Mouse (Mus musculus): ENCODE measurements at regions not wholly inside any gene's neighbourhood (a gene's known extent, or its start where the extent isn't known, plus 50 kb on each side); places are given as distances from the start of the nearest gene placed in this dataset.

- Histone ChIP-seq H3K4me3 (no peak overlapping the region), H3K4me1 (0 out of 2 replicates have a peak, but pooled peaks cover 4% of the 10 kb centered on the region), H3K36me3 (ENCODE audit: poor library complexity, severe bottlenecking) (no peaks in the 10 kb centered on the region), H3K27ac (no peak overlapping the region), H3K9ac (no peak overlapping the region), H3K4me2 (no peak overlapping the region), H3K27me3 (no peaks in the 10 kb centered on the region), H3K9me3 (replicated peaks) (no peaks in the 10 kb centered on the region)
- ATAC-seq, result no peak
Observed at GRCm38 (mm10) chr10:97008873-97009272, 392.1 kb downstream of the Btg1 start.

- Histone ChIP-seq H3K9me3 (replicated peaks) (no peaks in the 10 kb centered on the region), H3K4me3 (no peak overlapping the region), H3K36me3 (ENCODE audit: poor library complexity, severe bottlenecking) (no peaks in the 10 kb centered on the region), H3K4me1 (0 out of 2 replicates have a peak, but pooled peaks cover 4% of the 10 kb centered on the region), H3K4me2 (no peak overlapping the region), H3K27me3 (no peaks in the 10 kb centered on the region), H3K9ac (no peak overlapping the region), H3K27ac (no peak overlapping the region)
- ATAC-seq, result peak; percentile 77; the same call in 1 of the 2 replicates
- 19% methylated on average over 1 of the region's 1 CpGs for WGBS
Observed at GRCm38 (mm10) chr10:97009859-97010258, 393.1 kb downstream of the Btg1 start.

DNA sequence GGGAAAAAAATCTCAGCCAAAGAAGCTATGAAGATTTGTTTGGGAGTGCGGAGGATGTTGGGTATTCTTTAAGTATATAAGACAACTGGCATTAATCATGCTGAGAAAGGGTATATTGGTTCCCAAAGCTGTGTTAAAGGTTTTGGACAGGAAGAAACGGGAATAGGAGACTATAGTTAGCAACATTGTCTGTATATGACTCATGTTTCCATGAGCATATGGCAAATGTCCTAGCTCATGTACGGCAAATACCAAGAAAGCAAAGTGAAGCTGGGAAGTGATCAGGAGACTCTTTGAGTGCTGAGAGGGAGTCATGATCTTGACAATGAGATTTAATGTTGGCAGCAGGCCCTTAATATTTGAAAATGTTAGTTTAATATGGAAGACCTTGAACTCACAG is 401.8 kb downstream of the Btg1 start:
- 80% methylated on average over 3 of the region's 3 CpGs for WGBS
- ATAC-seq, result no peak
- Histone ChIP-seq H3K4me2 (no peak overlapping the region), H3K4me3 (no peak overlapping the region), H3K9me3 (replicated peaks) (no peaks in the 10 kb centered on the region), H3K27ac (no peak overlapping the region), H3K36me3 (ENCODE audit: poor library complexity, severe bottlenecking) (no peaks in the 10 kb centered on the region), H3K4me1 (no peaks in the 10 kb centered on the region), H3K9ac (no peak overlapping the region), H3K27me3 (no peaks in the 10 kb centered on the region)

DNA sequence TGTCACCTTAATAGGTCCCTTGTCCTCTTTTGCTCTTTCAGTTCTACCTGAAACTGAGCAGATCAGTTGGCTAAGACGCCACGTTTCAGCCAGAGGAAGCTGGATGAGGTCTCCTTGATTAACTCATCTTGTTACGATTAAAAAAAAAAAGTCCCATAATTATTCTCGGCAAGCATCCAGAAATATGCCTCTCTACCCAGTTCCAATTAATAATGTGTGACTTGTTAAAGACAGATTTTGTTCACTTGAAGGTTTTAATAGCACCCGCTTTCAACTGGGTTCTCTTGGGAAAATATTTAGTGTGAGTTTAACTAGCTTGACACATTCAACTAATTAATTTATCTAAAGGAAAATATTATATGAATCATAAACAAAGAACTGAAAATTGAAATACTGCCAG is 412.0 kb downstream of the Btg1 start:
- no peak overlapping the region for H3K4me3 ChIP-seq
- ATAC-seq, result no peak
- WGBS, result 74% methylated on average over 5 of the region's 5 CpGs

GRCm38 (mm10) chr10:97030996-97031395 is 414.2 kb downstream of the Btg1 start:
- H3K4me3 ChIP-seq, result no peak overlapping the region
- H3K9me3 ChIP-seq (replicated peaks), result no peaks in the 10 kb centered on the region
- no peak overlapping the region for H3K27ac ChIP-seq
- H3K9ac ChIP-seq, result no peak overlapping the region
- H3K36me3 ChIP-seq (ENCODE audit: poor library complexity, severe bottlenecking), result no peaks in the 10 kb centered on the region
- ATAC-seq, result no peak
- H3K4me2 ChIP-seq, result no peak overlapping the region
- WGBS, result 91% methylated on average over 2 of the region's 2 CpGs
- no peaks in the 10 kb centered on the region for H3K4me1 ChIP-seq
- no peaks in the 10 kb centered on the region for H3K27me3 ChIP-seq

More for the DNA sequence above, 412.0 kb downstream of the Btg1 start:
- no peaks in the 10 kb centered on the region for H3K4me1 ChIP-seq
- H3K9me3 ChIP-seq (replicated peaks), result no peaks in the 10 kb centered on the region
- no peaks in the 10 kb centered on the region for H3K36me3 ChIP-seq (ENCODE audit: poor library complexity, severe bottlenecking)
- no peak overlapping the region for H3K4me2 ChIP-seq
- no peak overlapping the region for H3K27ac ChIP-seq
- no peak overlapping the region for H3K9ac ChIP-seq
- no peaks in the 10 kb centered on the region for H3K27me3 ChIP-seq

DNA sequence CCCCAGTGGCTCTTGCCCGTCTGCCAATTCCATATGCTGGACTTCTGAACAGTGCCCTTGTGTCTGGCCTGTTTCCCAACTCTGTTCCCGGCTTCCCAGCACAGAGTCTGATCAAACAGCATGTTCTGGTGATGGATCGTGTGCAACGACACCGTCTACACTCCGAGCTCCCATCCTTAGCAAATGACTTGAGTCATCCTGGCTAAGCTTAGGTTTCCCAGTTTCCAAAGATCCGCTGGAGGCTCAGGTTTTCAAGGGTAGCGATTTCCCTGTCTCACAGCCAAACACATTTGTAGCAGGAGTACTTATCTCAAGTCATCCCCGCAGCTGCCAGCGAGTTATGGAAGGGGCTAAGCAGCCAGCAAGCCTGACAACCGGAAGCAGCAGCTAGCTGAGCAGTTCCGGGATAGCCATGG is 418.6 kb downstream of the Btg1 start:
- Histone ChIP-seq H3K4me2 (no peak overlapping the region), H3K4me3 (no peak overlapping the region), H3K4me1 (no peaks in the 10 kb centered on the region), H3K27me3 (no peaks in the 10 kb centered on the region), H3K27ac (no peak overlapping the region), H3K36me3 (ENCODE audit: poor library complexity, severe bottlenecking) (no peaks in the 10 kb centered on the region), H3K9me3 (replicated peaks) (no peaks in the 10 kb centered on the region), H3K9ac (no peak overlapping the region)
- ATAC-seq, result no peak
- 83% methylated on average over 12 of the region's 12 CpGs for WGBS

- WGBS, result 34% methylated on average over 4 of the region's 4 CpGs
- ATAC-seq, result no peak
- Histone ChIP-seq H3K9me3 (replicated peaks) (no peaks in the 10 kb centered on the region), H3K27me3 (no peaks in the 10 kb centered on the region), H3K36me3 (ENCODE audit: poor library complexity, severe bottlenecking) (no peaks in the 10 kb centered on the region), H3K4me3 (no peak overlapping the region), H3K27ac (no peak overlapping the region), H3K4me2 (no peak overlapping the region), H3K4me1 (no peaks in the 10 kb centered on the region), H3K9ac (no peak overlapping the region)
Observed at GRCm38 (mm10) chr10:97038025-97038424, 421.2 kb downstream of the Btg1 start.

DNA sequence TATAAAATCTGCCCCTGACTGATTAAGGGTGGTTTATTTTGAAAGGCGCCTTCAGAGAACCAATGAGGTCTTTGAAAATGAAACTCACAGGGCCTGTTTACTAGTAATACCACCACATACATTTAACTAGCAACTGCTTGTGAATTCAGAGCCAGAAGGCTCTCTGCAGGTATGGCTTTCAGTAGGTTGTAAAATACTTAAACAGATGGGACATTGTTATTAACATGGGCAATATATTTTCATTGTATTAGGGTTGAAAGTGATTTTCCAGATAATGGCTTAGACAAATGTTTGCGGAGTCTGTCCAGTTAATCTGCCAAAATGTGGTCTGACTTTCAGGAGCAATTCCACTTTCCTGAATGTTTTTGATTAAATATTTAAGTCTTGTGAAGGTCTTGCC is 430.8 kb downstream of the Btg1 start:
- WGBS, result 95% methylated on average over 2 of the region's 2 CpGs
- Histone ChIP-seq H3K36me3 (ENCODE audit: poor library complexity, severe bottlenecking) (no peaks in the 10 kb centered on the region), H3K4me1 (no peaks in the 10 kb centered on the region), H3K4me3 (no peak overlapping the region), H3K27me3 (no peaks in the 10 kb centered on the region), H3K9ac (no peak overlapping the region), H3K9me3 (replicated peaks) (no peaks in the 10 kb centered on the region), H3K4me2 (no peak overlapping the region), H3K27ac (no peak overlapping the region)
- no peak for ATAC-seq

DNA sequence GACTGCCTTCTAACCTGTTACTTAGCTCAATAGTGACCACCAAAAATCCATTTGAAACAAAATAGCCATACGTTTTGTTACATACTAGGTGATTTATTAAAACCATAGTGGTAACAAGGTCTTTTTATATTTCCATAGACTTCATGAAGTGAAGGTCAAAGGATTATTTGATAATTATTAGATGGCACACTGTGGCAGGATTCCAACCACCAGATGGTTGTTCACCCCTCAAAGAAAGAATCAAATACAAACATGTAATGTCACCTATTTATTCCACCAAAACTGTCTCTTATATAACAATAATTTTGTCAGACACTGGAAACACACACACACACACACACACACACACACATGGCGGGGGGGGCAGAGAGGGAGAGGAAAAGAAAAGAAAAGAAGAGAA is 431.2 kb downstream of the Btg1 start:
- Histone ChIP-seq H3K9ac (no peak overlapping the region), H3K27me3 (no peaks in the 10 kb centered on the region), H3K27ac (no peak overlapping the region), H3K9me3 (replicated peaks) (no peaks in the 10 kb centered on the region), H3K4me1 (no peaks in the 10 kb centered on the region), H3K4me2 (no peak overlapping the region), H3K4me3 (no peak overlapping the region), H3K36me3 (ENCODE audit: poor library complexity, severe bottlenecking) (no peaks in the 10 kb centered on the region)
- no peak for ATAC-seq
- 72% methylated on average over 2 of the region's 2 CpGs for WGBS

- H3K4me1 ChIP-seq, result no peaks in the 10 kb centered on the region
- no peaks in the 10 kb centered on the region for H3K9me3 ChIP-seq (replicated peaks)
- no peak overlapping the region for H3K4me3 ChIP-seq
- 95% methylated on average over 3 of the region's 3 CpGs for WGBS
- no peaks in the 10 kb centered on the region for H3K27me3 ChIP-seq
- H3K4me2 ChIP-seq, result no peak overlapping the region
- no peak for ATAC-seq
- H3K9ac ChIP-seq, result no peak overlapping the region
- no peak overlapping the region for H3K27ac ChIP-seq
- no peaks in the 10 kb centered on the region for H3K36me3 ChIP-seq (ENCODE audit: poor library complexity, severe bottlenecking)
Observed at GRCm38 (mm10) chr10:97054472-97054871, 424.9 kb upstream of the Dcn start.

GRCm38 (mm10) chr10:97061961-97062360 is 417.4 kb upstream of the Dcn start:
- Histone ChIP-seq H3K27ac (no peak overlapping the region), H3K9ac (no peak overlapping the region), H3K27me3 (no peaks in the 10 kb centered on the region), H3K9me3 (replicated peaks) (no peaks in the 10 kb centered on the region; the same call in 1 of the 2 replicates), H3K4me2 (no peak overlapping the region), H3K4me3 (no peak overlapping the region), H3K4me1 (0 out of 2 replicates have a peak, but pooled peaks cover 6% of the 10 kb centered on the region), H3K36me3 (ENCODE audit: poor library complexity, severe bottlenecking) (no peaks in the 10 kb centered on the region)
- no peak for ATAC-seq
- WGBS, result 74% methylated on average over 3 of the region's 3 CpGs

GRCm38 (mm10) chr10:97064546-97064945 is 414.9 kb upstream of the Dcn start:
- no peaks in the 10 kb centered on the region; the same call in 1 of the 2 replicates for H3K9me3 ChIP-seq (replicated peaks)
- H3K4me2 ChIP-seq, result no peak overlapping the region
- H3K27ac ChIP-seq, result no peak overlapping the region
- no peak overlapping the region for H3K4me3 ChIP-seq
- no peaks in the 10 kb centered on the region for H3K36me3 ChIP-seq (ENCODE audit: poor library complexity, severe bottlenecking)
- ATAC-seq, result no peak
- H3K4me1 ChIP-seq, result 0 out of 2 replicates have a peak, but pooled peaks cover 6% of the 10 kb centered on the region
- H3K9ac ChIP-seq, result no peak overlapping the region
- no peaks in the 10 kb centered on the region for H3K27me3 ChIP-seq

- peak; percentile 88 for ATAC-seq
- Histone ChIP-seq H3K9ac (no peak overlapping the region), H3K4me1 (no peaks in the 10 kb centered on the region), H3K27ac (no peak overlapping the region), H3K4me2 (no peak overlapping the region), H3K9me3 (replicated peaks) (no peaks in the 10 kb centered on the region), H3K4me3 (no peak overlapping the region), H3K36me3 (ENCODE audit: poor library complexity, severe bottlenecking) (no peaks in the 10 kb centered on the region), H3K27me3 (no peaks in the 10 kb centered on the region)
- 72% methylated on average over 5 of the region's 5 CpGs for WGBS
Observed at GRCm38 (mm10) chr10:97078022-97078473, 401.4 kb upstream of the Dcn start.

Data from forebrain, embryonic 13.5 days (tissue).